Mouse (Mus musculus) G1E (cell line): ENCODE measurements around the gene Cntn4. TPM values are rescaled to one million over a fixed set of nuclear protein-coding genes. Genes with fewer than 3 reads are reported as not detected.

Experiments used
- ATAC-seq: 2 replicates; pipeline ENCODE4 v1.8.0; 2016; ENCODE audit warnings: mild to moderate bottlenecking; ENCODE audit not compliant: insufficient number of reproducible peaks, poor library complexity, low FRiP score, severe bottlenecking; ENCODE audit errors: extremely low read depth
- DNase-seq: peaks from one replicate; pipeline ENCODE4 v3.0.0; 2012; ENCODE audit warnings: low spot score
- H3K27me3 ChIP-seq: 2 replicates; pipeline ENCODE4 v1.6.1; 2012; ENCODE audit warnings: mild to moderate bottlenecking, low read length, inconsistent platforms; ENCODE audit not compliant: insufficient read depth
- H3K36me3 ChIP-seq: replicated peaks from 2 replicates; pipeline ENCODE3; 2012; ENCODE audit warnings: mild to moderate bottlenecking, inconsistent platforms
- H3K4me1 ChIP-seq: 2 replicates; pipeline ENCODE4 v1.6.1; 2012; ENCODE audit warnings: low read depth, low read length, inconsistent platforms, mixed read lengths; ENCODE audit not compliant: insufficient read depth
- H3K4me3 ChIP-seq: 2 replicates; pipeline ENCODE4 v1.5.1; 2012; ENCODE audit warnings: low read depth, mild to moderate bottlenecking, inconsistent platforms, low read length, moderate library complexity, mixed read lengths
- H3K9me3 ChIP-seq: replicated peaks from 2 replicates; pipeline ENCODE4 v1.6.1; 2012; ENCODE audit warnings: inconsistent platforms
- CTCF ChIP-seq: IDR thresholded peaks from 2 replicates; pipeline ENCODE4 v1.5.1; 2012; ENCODE audit warnings: low read depth, low read length, inconsistent platforms, mixed read lengths
- GATA1 ChIP-seq: IDR thresholded peaks from 2 replicates; pipeline ENCODE4 v1.6.1; 2012; ENCODE audit warnings: borderline replicate concordance, low read length, inconsistent platforms, mixed read lengths
- GATA2 ChIP-seq: IDR thresholded peaks from 2 replicates; pipeline ENCODE4 v1.6.1; 2012; ENCODE audit warnings: low read depth, low read length, inconsistent platforms, borderline replicate concordance
- POLR2AphosphoS5 ChIP-seq: IDR thresholded peaks from 2 replicates; pipeline ENCODE4 v1.6.1; 2012; ENCODE audit warnings: low read depth, low read length, inconsistent platforms; ENCODE audit not compliant: insufficient replicate concordance
- TAL1 ChIP-seq: conservative IDR thresholded peaks from 2 replicates; pipeline ENCODE4 v1.6.1; 2012; ENCODE audit warnings: low read depth, low read length, inconsistent platforms, mixed read lengths
- polyA plus RNA-seq: library from polyadenylated mRNA; stranded (reverse); fragments of >175 nt; gene quantifications from 2 replicates; pipeline ENCODE4 v1.2.3, GENCODE M21; 2012
- total RNA-seq, 2 experiments: library from RNA; stranded (forward) in 1 of 2; stranded (reverse) in 1 of 2; fragments of 200-1000 nt in 1 of 2; fragments of >200 nt in 1 of 2; fragmentation: Nextera tagmentation in 1 of 2; gene quantifications; 2 replicates each; pipeline ENCODE4 v1.2.3; 2014 to 2017

The Cntn4 gene
- total and polyA plus RNA-seq, 3 experiments, result 0.38 TPM; not detected in 2

- Histone ChIP-seq H3K36me3 (no peaks in the 10 kb centered on the region), H3K4me3 (no peak overlapping the region), H3K4me1 (no peaks in the 10 kb centered on the region), H3K9me3 (no peaks in the 10 kb centered on the region), H3K27me3 (no peaks in the 10 kb centered on the region)
- ATAC-seq (no peak), DNase-seq (no peak)
- no peak for TF ChIP-seq GATA1
These were observed 169.8 kb downstream of the Cntn4 start for GRCm38 (mm10) chr6:105847296-105847695.

- no peak for TF ChIP-seq CTCF
- no peak for TF ChIP-seq GATA2
- no peak for TF ChIP-seq POLR2AphosphoS5
- no peak for TF ChIP-seq TAL1
- TF ChIP-seq GATA1, result no peak
- no peak for ATAC-seq
- H3K4me1 ChIP-seq, result no peaks in the 10 kb centered on the region
These were observed 215.4 kb downstream of the Cntn4 start for GRCm38 (mm10) chr6:105892838-105893237.

GRCm38 (mm10) chr6:105938485-105938884, 261.0 kb downstream of the Cntn4 start:
- no peaks in the 10 kb centered on the region for H3K36me3 ChIP-seq
- peaks cover 3% of the 10 kb centered on the region; the same call in 1 of the 2 replicates for H3K9me3 ChIP-seq
- H3K4me1 ChIP-seq, result no peaks in the 10 kb centered on the region
- H3K4me3 ChIP-seq, result no peak overlapping the region
- DNase-seq, result no peak
- TF ChIP-seq TAL1, result no peak
- TF ChIP-seq CTCF, result no peak
- TF ChIP-seq GATA1, result no peak
- no peak for TF ChIP-seq POLR2AphosphoS5
- no peak for TF ChIP-seq GATA2
- no peak for ATAC-seq
- H3K27me3 ChIP-seq, result no peaks in the 10 kb centered on the region

More at GRCm38 (mm10) chr6:105892838-105893237, 215.4 kb downstream of the Cntn4 start:
- Histone ChIP-seq H3K27me3 (no peaks in the 10 kb centered on the region), H3K36me3 (no peaks in the 10 kb centered on the region), H3K9me3 (no peaks in the 10 kb centered on the region), H3K4me3 (no peak overlapping the region)
- DNase-seq, result no peak

- DNase-seq, result no peak
- H3K4me1 ChIP-seq, result no peaks in the 10 kb centered on the region
- no peak for ATAC-seq
- H3K36me3 ChIP-seq, result no peaks in the 10 kb centered on the region
- H3K9me3 ChIP-seq, result peaks cover 3% of the 10 kb centered on the region; the same call in 1 of the 2 replicates
- TF ChIP-seq GATA1 (no peak), GATA2 (no peak), POLR2AphosphoS5 (no peak), TAL1 (no peak), CTCF (no peak)
- H3K27me3 ChIP-seq, result no peaks in the 10 kb centered on the region
- H3K4me3 ChIP-seq, result no peak overlapping the region
These were observed 261.8 kb downstream of the Cntn4 start for GRCm38 (mm10) chr6:105939303-105939702.

GRCm38 (mm10) chr6:105940591-105940990, 263.1 kb downstream of the Cntn4 start:
- no peak for DNase-seq
- TF ChIP-seq GATA1 (no peak), CTCF (no peak), POLR2AphosphoS5 (no peak), GATA2 (no peak), TAL1 (no peak)
- no peak for ATAC-seq
- H3K36me3 ChIP-seq, result no peaks in the 10 kb centered on the region
- H3K9me3 ChIP-seq, result no peaks in the 10 kb centered on the region
- no peak overlapping the region for H3K4me3 ChIP-seq
- H3K4me1 ChIP-seq, result no peaks in the 10 kb centered on the region
- no peaks in the 10 kb centered on the region for H3K27me3 ChIP-seq

- no peak for TF ChIP-seq CTCF
- no peak for TF ChIP-seq GATA2
- TF ChIP-seq TAL1, result no peak
- TF ChIP-seq POLR2AphosphoS5, result no peak
- no peak for TF ChIP-seq GATA1
- H3K9me3 ChIP-seq, result no peaks in the 10 kb centered on the region
- DNase-seq, result no peak
- no peaks in the 10 kb centered on the region for H3K27me3 ChIP-seq
- no peak for ATAC-seq
- no peaks in the 10 kb centered on the region for H3K4me1 ChIP-seq
- no peaks in the 10 kb centered on the region for H3K36me3 ChIP-seq
- no peak overlapping the region for H3K4me3 ChIP-seq
These were observed 314.0 kb downstream of the Cntn4 start for GRCm38 (mm10) chr6:105991492-105991891.

- Histone ChIP-seq H3K4me3 (no peak overlapping the region), H3K9me3 (no peaks in the 10 kb centered on the region), H3K27me3 (no peaks in the 10 kb centered on the region), H3K4me1 (no peaks in the 10 kb centered on the region), H3K36me3 (no peaks in the 10 kb centered on the region)
- ATAC-seq, result no peak
- TF ChIP-seq GATA2 (no peak), TAL1 (no peak), GATA1 (no peak), POLR2AphosphoS5 (no peak), CTCF (no peak)
- DNase-seq, result no peak
These were observed 335.6 kb downstream of the Cntn4 start for GRCm38 (mm10) chr6:106013018-106013417.
